Mouse (Mus musculus) subcutaneous adipose tissue, adult 2 months (tissue): ENCODE data around the gene Cyb561a3. TPM values are rescaled to one million over a fixed set of nuclear protein-coding genes. Genes with fewer than 3 reads are reported as not detected.

Experiments
- polyA plus RNA-seq: library from polyadenylated mRNA; depleted of rRNA; stranded (reverse); fragments of >200 nt; gene quantifications from 2 replicates; pipeline ENCODE4 v1.2.3, GENCODE M21; 2012; ENCODE audit warnings: low replicate concordance; rRNA removed

The Cyb561a3 gene
- 39.5 and 43.1 TPM in 2 replicates for polyA plus RNA-seq

GRCm38 (mm10) chr19:10576690-10577561 is at the start of gene Cyb561a3, which contains the start of gene Tmem138:
Cyb561a3 (plus strand) TSS chr19:10577172.
Tmem138 (minus strand) TSS chr19:10577362.

GRCm38 (mm10) chr19:10555624-10556510 is 21.1 kb upstream of the Cyb561a3 start, which contains the start of gene Tmem216:
Tmem216 (minus strand) TSS chr19:10556238.

GRCm38 (mm10) chr19:10605293-10605900 is 28.4 kb downstream of the Cyb561a3 start, which contains the start of the genes Ddb1 and Tkfc:
Ddb1 (plus strand) TSS chr19:10605327.
Tkfc (minus strand) TSS chr19:10605654.

GRCm38 (mm10) chr19:10634106-10634871 is 57.3 kb downstream of the Cyb561a3 start, which contains the start of gene Vwce:
Vwce (plus strand) TSS chr19:10634213.

Other genes starting within 250 kb of the Cyb561a3 start
- gene Syt7, start 188.1 kb upstream of the Cyb561a3 start, polyA plus RNA-seq = 5.1 and 7.2 TPM in 2 replicates
- gene Lrrc10b, start 119.7 kb upstream of the Cyb561a3 start, polyA plus RNA-seq = 0.53 and 5.3 TPM in 2 replicates
- gene Ppp1r32, start 94.2 kb upstream of the Cyb561a3 start, polyA plus RNA-seq = 0.40 and 0.42 TPM in 2 replicates
- gene Cpsf7, start 51.9 kb upstream of the Cyb561a3 start, polyA plus RNA-seq = 32.8 and 58.4 TPM in 2 replicates
- gene Sdhaf2, start 51.0 kb upstream of the Cyb561a3 start, polyA plus RNA-seq = 40.4 and 50.3 TPM in 2 replicates
- gene Tmem216, start 20.9 kb upstream of the Cyb561a3 start, polyA plus RNA-seq = 35.7 and 58.1 TPM in 2 replicates
- gene Tmem138, start 190 bp downstream of the Cyb561a3 start, polyA plus RNA-seq = 10.9 and 16.8 TPM in 2 replicates
- 162 and 243 TPM in 2 replicates for gene Ddb1, start 28.2 kb downstream of the Cyb561a3 start, polyA plus RNA-seq
- 18.6 and 21.7 TPM in 2 replicates for gene Tkfc, start 28.5 kb downstream of the Cyb561a3 start, polyA plus RNA-seq
- gene Vwce, start 57.0 kb downstream of the Cyb561a3 start, polyA plus RNA-seq = 0.14 and 0.50 TPM in 2 replicates
- 0.64 TPM in 1 of 2 replicates, not detected in the other for gene Pga5, start 100.9 kb downstream of the Cyb561a3 start, polyA plus RNA-seq
- 26.3 and 34.3 TPM in 2 replicates for gene Vps37c, start 111.6 kb downstream of the Cyb561a3 start, polyA plus RNA-seq
- gene Cd5, start 161.8 kb downstream of the Cyb561a3 start, polyA plus RNA-seq = 0.68 and 0.80 TPM in 2 replicates